Mouse (Mus musculus): ENCODE measurements around the gene Ctsd. TPM values are rescaled to one million over a fixed set of nuclear protein-coding genes. Genes with fewer than 3 reads are reported as not detected.

Gene Ctsd
- polyA plus RNA-seq, 1 experiment from 2014 or later: 183 TPM

DNA sequence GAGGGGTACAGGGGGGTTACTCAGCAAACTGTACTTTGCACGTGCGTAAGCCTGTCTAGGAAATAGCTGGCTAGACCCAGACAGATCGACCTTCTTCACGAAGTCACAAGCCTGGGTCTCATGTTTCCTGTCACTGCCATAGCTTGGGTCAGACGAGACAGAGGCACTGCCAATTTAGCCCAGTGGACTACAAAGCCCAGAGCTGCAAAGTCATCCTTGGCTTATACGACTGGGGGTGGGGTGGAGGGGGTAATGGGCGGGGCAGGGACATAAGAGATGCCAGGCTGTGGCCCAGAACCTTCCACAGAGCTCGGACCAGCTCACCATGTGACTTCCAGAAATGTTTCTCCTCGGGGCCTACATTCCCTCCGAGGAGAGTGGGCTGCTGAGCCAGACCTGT, 3.5 kb downstream of the Ctsd start:
- peaks cover 66% of the 10 kb centered on the region for H3K36me3 ChIP-seq
- H3K4me2 ChIP-seq (replicated peaks): no peak overlapping the region
- H3K4me3 ChIP-seq: no peak overlapping the region
- H3K9ac ChIP-seq (replicated peaks): no peak overlapping the region
- no peaks in the 10 kb centered on the region for H3K27me3 ChIP-seq
- 86% methylated on average over 10 of the region's 10 CpGs for WGBS
- H3K9me3 ChIP-seq: no peaks in the 10 kb centered on the region
- H3K4me1 ChIP-seq: peaks cover 13% of the 10 kb centered on the region
- no peak for ATAC-seq (ENCODE audit: low FRiP score, low read depth)
- no peak overlapping the region for H3K27ac ChIP-seq (replicated peaks)

- Histone ChIP-seq H3K9ac (replicated peaks) (no peak within 1 kb of the TSS), H3K9me3 (no peaks in the 10 kb centered on the region), H3K36me3 (peaks cover 83% of the 10 kb centered on the region), H3K27me3 (no peaks in the 10 kb centered on the region), H3K4me1 (peaks cover 13% of the 10 kb centered on the region), H3K4me2 (replicated peaks) (no peak within 1 kb of the TSS), H3K27ac (replicated peaks) (no peak within 1 kb of the TSS), H3K4me3 (no peak within 1 kb of the TSS)
- no peak for ATAC-seq (ENCODE audit: low FRiP score, low read depth)
- 96% methylated on average over 5 of the region's 5 CpGs for WGBS
Observed at GRCm38 (mm10) chr7:142382567-142382966, 5.3 kb downstream of the Ctsd start, which contains the start of gene Gm49369. Gene Gm49369 (minus strand): TSS chr7:142382667.

DNA sequence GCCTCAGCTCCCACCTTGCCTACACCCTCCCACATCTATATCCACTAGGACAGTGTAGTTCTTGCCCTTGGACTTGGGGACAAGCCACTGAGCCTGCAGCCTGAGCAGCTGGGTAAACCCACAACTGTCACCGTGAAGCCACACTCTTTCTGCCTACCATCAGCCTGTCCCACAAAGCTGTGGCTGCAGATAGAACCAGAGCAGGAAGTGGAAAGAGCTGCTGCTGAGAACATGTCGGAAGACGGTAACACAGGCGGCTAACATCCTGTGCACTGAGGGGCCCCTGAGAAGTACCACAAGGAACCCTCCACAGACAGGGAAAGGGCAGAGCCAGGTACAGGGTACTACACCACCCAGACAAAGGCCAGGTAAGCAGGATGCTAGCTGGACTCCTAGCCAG, 6.7 kb downstream of the Ctsd start:
- H3K4me3 ChIP-seq: no peak overlapping the region
- H3K9me3 ChIP-seq: no peaks in the 10 kb centered on the region
- H3K4me2 ChIP-seq (replicated peaks): no peak overlapping the region
- H3K27me3 ChIP-seq: no peaks in the 10 kb centered on the region
- peaks cover 3% of the 10 kb centered on the region for H3K4me1 ChIP-seq
- H3K36me3 ChIP-seq: peaks cover 97% of the 10 kb centered on the region
- WGBS: 97% methylated on average over 4 of the region's 4 CpGs
- no peak overlapping the region for H3K27ac ChIP-seq (replicated peaks)
- H3K9ac ChIP-seq (replicated peaks): no peak overlapping the region
- no peak for ATAC-seq (ENCODE audit: low FRiP score, low read depth)

GRCm38 (mm10) chr7:142379186-142379585, 8.7 kb downstream of the Ctsd start:
- Histone ChIP-seq H3K36me3 (peaks cover 93% of the 10 kb centered on the region), H3K4me1 (no peaks in the 10 kb centered on the region), H3K9ac (replicated peaks) (no peak overlapping the region), H3K9me3 (no peaks in the 10 kb centered on the region), H3K4me2 (replicated peaks) (no peak overlapping the region), H3K4me3 (no peak overlapping the region), H3K27me3 (peaks cover 7% of the 10 kb centered on the region; the same call in 1 of the 2 replicates), H3K27ac (replicated peaks) (no peak overlapping the region)
- no peak for ATAC-seq (ENCODE audit: low FRiP score, low read depth)
- WGBS: 92% methylated on average over 6 of the region's 6 CpGs

- no peak overlapping the region for H3K27ac ChIP-seq (replicated peaks)
Observed at GRCm38 (mm10) chr7:142377233-142377925, 10.5 kb downstream of the Ctsd start.

DNA sequence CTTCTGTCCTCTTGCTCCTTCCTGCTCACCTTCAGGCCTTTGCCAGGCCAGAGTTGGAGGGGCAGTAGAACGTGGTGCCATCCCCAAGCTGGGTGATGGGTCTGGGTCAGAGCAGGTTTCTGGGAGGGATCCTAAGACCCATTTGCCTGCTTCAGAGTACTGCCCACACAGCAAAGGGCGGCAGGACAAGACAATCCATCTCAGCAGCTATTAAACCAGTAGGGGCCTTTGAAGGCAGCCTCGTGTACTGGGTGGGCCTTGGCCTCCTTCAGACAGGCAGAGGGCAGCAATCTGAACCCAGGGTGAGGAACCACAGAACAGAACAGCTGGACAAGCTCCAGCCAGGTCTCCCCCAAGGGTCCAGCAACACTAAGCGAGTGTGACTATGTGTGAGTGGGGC, 11.7 kb downstream of the Ctsd start:
- 82% methylated on average over 4 of the region's 4 CpGs for WGBS
- no peak for ATAC-seq (ENCODE audit: low FRiP score, low read depth)
- Histone ChIP-seq H3K9ac (replicated peaks) (no peak overlapping the region), H3K4me2 (replicated peaks) (no peak overlapping the region), H3K4me3 (no peak overlapping the region), H3K4me1 (peaks cover 7% of the 10 kb centered on the region), H3K36me3 (peaks cover 62% of the 10 kb centered on the region), H3K27me3 (peaks cover 36% of the 10 kb centered on the region), H3K9me3 (no peaks in the 10 kb centered on the region), H3K27ac (replicated peaks) (no peak overlapping the region)

More at GRCm38 (mm10) chr7:142377233-142377925, 10.5 kb downstream of the Ctsd start:
- Histone ChIP-seq H3K4me3 (no peak overlapping the region), H3K36me3 (peaks cover 75% of the 10 kb centered on the region), H3K4me1 (no peaks in the 10 kb centered on the region), H3K4me2 (replicated peaks) (no peak overlapping the region), H3K27me3 (peaks cover 23% of the 10 kb centered on the region), H3K9ac (replicated peaks) (no peak overlapping the region), H3K9me3 (no peaks in the 10 kb centered on the region)
- WGBS: 91% methylated on average over 14 of the region's 14 CpGs
- ATAC-seq (ENCODE audit: low FRiP score, low read depth): no peak

- Histone ChIP-seq H3K4me1 (peaks cover 8% of the 10 kb centered on the region), H3K27me3 (peaks cover 44% of the 10 kb centered on the region), H3K36me3 (peaks cover 54% of the 10 kb centered on the region), H3K9me3 (no peaks in the 10 kb centered on the region), H3K9ac (replicated peaks) (no peak overlapping the region), H3K27ac (replicated peaks) (no peak overlapping the region), H3K4me2 (replicated peaks) (no peak overlapping the region), H3K4me3 (no peak overlapping the region)
- ATAC-seq (ENCODE audit: low FRiP score, low read depth): no peak
- WGBS: 82% methylated on average over 6 of the region's 6 CpGs
Observed at GRCm38 (mm10) chr7:142375261-142375724, 12.5 kb downstream of the Ctsd start.

- Histone ChIP-seq H3K9ac (replicated peaks) (no peak overlapping the region), H3K9me3 (no peaks in the 10 kb centered on the region), H3K27ac (replicated peaks) (no peak overlapping the region), H3K36me3 (peaks cover 46% of the 10 kb centered on the region), H3K4me3 (no peak overlapping the region), H3K4me1 (peaks cover 8% of the 10 kb centered on the region), H3K4me2 (replicated peaks) (no peak overlapping the region), H3K27me3 (peaks cover 52% of the 10 kb centered on the region)
- 93% methylated on average over 5 of the region's 5 CpGs for WGBS
- no peak for ATAC-seq (ENCODE audit: low FRiP score, low read depth)
Observed at GRCm38 (mm10) chr7:142374413-142375015, 13.3 kb downstream of the Ctsd start.

DNA sequence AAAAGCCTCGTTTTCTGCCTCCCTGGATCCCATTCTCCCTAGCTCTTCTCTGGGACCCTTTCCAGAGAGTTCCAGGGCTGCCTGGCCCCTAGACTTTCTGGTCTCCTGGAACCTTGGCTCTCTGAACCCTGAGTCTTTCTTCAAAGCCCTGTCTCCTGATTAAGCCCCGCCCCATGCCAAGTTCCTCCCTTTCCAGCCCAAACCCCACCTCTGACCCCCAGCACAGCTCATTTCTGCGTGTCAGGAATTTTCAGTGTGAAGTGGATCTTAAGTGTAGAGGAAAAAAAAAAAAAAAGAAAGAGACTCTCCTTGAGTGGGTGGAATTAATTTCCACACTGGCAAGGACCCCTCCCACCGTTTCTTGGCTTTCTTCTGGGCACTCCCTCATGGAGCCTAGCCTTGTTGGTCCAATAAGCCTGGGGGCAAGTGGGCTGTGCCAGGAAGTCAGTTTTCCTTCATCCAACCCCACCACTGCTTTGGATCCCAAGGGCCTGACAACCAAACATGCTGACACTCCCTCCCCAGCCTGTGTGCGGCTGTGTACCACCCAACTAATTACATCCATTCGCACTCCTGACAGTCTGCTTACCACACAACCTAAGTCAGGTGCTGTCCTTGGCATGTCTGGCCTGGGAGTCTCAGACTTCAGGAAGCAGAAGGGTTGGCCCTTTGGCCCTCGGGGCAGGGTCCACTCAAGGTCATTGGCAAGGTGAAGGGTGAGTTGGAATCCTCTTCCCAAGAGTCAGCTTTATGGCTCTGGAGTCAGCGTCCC, 14.0 kb downstream of the Ctsd start, which contains the start of gene Ifitm10:
Ifitm10 (minus strand) TSS at position 113 of the 772 bp plus-strand sequence.
- Histone ChIP-seq H3K9ac (replicated peaks) (no peak within 1 kb of the TSS), H3K27ac (replicated peaks) (no peak within 1 kb of the TSS), H3K27me3 (peaks cover 55% of the 10 kb centered on the region), H3K4me1 (peaks cover 8% of the 10 kb centered on the region), H3K4me2 (replicated peaks) (peak within 1 kb of the TSS; percentile 50; the same call in 1 of the 2 replicates), H3K36me3 (peaks cover 39% of the 10 kb centered on the region), H3K9me3 (no peaks in the 10 kb centered on the region), H3K4me3 (no peak within 1 kb of the TSS; the same call in 1 of the 2 replicates)
- no peak for ATAC-seq (ENCODE audit: low FRiP score, low read depth)
- 70% methylated on average over 8 of the region's 8 CpGs for WGBS

GRCm38 (mm10) chr7:142373039-142373438, 14.8 kb downstream of the Ctsd start:
- no peak for ATAC-seq (ENCODE audit: low FRiP score, low read depth)
- Histone ChIP-seq H3K4me1 (peaks cover 8% of the 10 kb centered on the region), H3K4me2 (replicated peaks) (no peak overlapping the region), H3K27ac (replicated peaks) (no peak overlapping the region), H3K9me3 (no peaks in the 10 kb centered on the region), H3K4me3 (no peak overlapping the region), H3K9ac (replicated peaks) (no peak overlapping the region), H3K36me3 (peaks cover 31% of the 10 kb centered on the region), H3K27me3 (peaks cover 59% of the 10 kb centered on the region)
- 72% methylated on average over 5 of the region's 5 CpGs for WGBS

DNA sequence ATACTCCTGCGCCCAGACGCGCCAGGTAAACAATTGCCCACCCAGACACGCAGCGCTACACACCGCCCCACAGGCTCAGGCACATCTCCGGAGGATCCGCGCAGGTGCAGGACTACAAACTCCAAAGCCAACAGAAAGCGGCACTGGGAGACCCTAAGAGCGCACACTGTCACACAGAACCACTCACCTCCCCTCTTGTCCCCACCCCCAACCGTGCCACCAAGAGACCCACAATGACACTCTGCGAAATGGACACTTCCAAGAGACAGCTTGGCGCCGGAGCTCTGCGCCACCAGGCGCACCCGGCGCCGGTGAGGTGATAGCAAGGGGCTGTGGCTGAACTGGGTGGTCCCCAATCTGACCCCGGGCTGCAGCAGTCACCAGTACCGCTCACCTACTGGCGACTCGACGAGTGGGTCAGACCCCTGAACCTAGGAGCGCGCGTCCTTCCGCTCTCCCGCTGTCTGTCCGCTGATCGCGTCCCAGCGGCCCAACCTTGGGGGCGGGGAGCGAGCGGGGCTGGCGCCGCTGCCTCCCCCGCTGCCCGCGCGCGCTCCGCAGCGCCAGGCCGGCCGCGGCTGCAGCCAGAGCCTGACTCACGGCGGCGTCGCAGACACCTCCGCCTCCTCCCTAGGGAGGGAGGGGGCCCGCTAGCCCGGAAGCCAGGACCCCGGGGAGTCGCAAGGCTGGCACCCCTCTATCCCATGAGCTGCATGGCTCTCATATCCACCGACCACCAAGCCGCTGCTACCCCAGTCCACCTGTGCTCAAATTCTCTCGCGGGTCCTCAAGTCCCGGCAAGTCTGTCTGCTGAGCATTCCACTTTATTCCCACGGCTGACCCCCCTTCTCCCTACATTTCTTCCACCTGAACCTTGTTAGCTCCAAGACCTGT, 15.8 kb downstream of the Ctsd start:
- Histone ChIP-seq H3K27ac (replicated peaks) (no peak overlapping the region), H3K9ac (replicated peaks) (no peak overlapping the region), H3K27me3 (peaks cover 59% of the 10 kb centered on the region), H3K4me3 (peak overlapping the region; percentile 35), H3K9me3 (no peaks in the 10 kb centered on the region), H3K4me2 (replicated peaks) (peak overlapping the region; percentile 50), H3K36me3 (peaks cover 21% of the 10 kb centered on the region), H3K4me1 (peaks cover 8% of the 10 kb centered on the region)
- 2% methylated on average over 60 of the region's 64 CpGs for WGBS
- ATAC-seq (ENCODE audit: low FRiP score, low read depth): no peak
